Mouse (Mus musculus) kidney, postnatal 25 days (tissue): ENCODE measurements at regions not wholly inside any gene's neighbourhood (a gene's known extent, or its start where the extent isn't known, plus 50 kb on each side); places are given as distances from the start of the nearest gene placed in this dataset.
A peak's percentile ranks its signal among the peaks of the same experiment; 100 is the strongest.
"Not testable (repeated sequence)": the region's sequence is repeated elsewhere in the genome, so short reads cannot be mapped to it uniquely, and the experiment has no call there.

Experiments
- DNase-seq, 2 experiments: peaks; one replicate each; pipeline ENCODE4 v3.0.0; 2021; ENCODE audit warnings: mixed read lengths in 2 of 2

- DNase-seq: no peak
Observed at GRCm38 (mm10) chr9:90618154-90618553, 347.6 kb upstream of the Tbc1d2b start.

- no peak for DNase-seq
Observed at GRCm38 (mm10) chr9:90597894-90598293, 327.3 kb upstream of the Tbc1d2b start.

- DNase-seq: no peak
Observed at GRCm38 (mm10) chr9:90556742-90557141, 286.1 kb upstream of the Tbc1d2b start.

GRCm38 (mm10) chr9:90556216-90556615 lies 285.6 kb upstream of the Tbc1d2b start:
- DNase-seq: no peak

- no peak for DNase-seq
Observed at GRCm38 (mm10) chr9:90547931-90548330, 277.3 kb upstream of the Tbc1d2b start.

GRCm38 (mm10) chr9:90546720-90547119 lies 276.1 kb upstream of the Tbc1d2b start:
- DNase-seq: no peak

GRCm38 (mm10) chr9:90537683-90538082 lies 267.1 kb upstream of the Tbc1d2b start:
- DNase-seq: not testable (repeated sequence)

GRCm38 (mm10) chr9:90533372-90533771 lies 262.8 kb upstream of the Tbc1d2b start:
- no peak for DNase-seq

- DNase-seq: no peak
Observed at GRCm38 (mm10) chr9:90521186-90521585, 250.6 kb upstream of the Tbc1d2b start.

GRCm38 (mm10) chr9:90494888-90495287 lies 224.3 kb upstream of the Tbc1d2b start:
- DNase-seq: no peak

- DNase-seq: no peak
Observed at GRCm38 (mm10) chr9:90490561-90491152, 220.1 kb upstream of the Tbc1d2b start.

GRCm38 (mm10) chr9:90450579-90450978 lies 180.0 kb upstream of the Tbc1d2b start:
- no peak for DNase-seq

- DNase-seq: peak; percentile 14 to 40
Observed at GRCm38 (mm10) chr9:90446957-90447356, 176.4 kb upstream of the Tbc1d2b start.

GRCm38 (mm10) chr9:90434902-90435301 lies 164.3 kb upstream of the Tbc1d2b start:
- no peak for DNase-seq

GRCm38 (mm10) chr9:90430898-90431297 lies 160.3 kb upstream of the Tbc1d2b start:
- DNase-seq: no peak

GRCm38 (mm10) chr9:90421662-90422061 lies 151.1 kb upstream of the Tbc1d2b start:
- no peak for DNase-seq

GRCm38 (mm10) chr9:90419762-90420541 lies 149.3 kb upstream of the Tbc1d2b start:
- DNase-seq: no peak

- no peak for DNase-seq
Observed at GRCm38 (mm10) chr9:90408789-90409188, 138.2 kb upstream of the Tbc1d2b start.

- no peak for DNase-seq
Observed at GRCm38 (mm10) chr9:90407573-90407972, 137.0 kb upstream of the Tbc1d2b start.

GRCm38 (mm10) chr9:90388401-90388800 lies 117.8 kb upstream of the Tbc1d2b start:
- DNase-seq: no peak

GRCm38 (mm10) chr9:90385047-90385446 lies 114.4 kb upstream of the Tbc1d2b start:
- DNase-seq: no peak

- DNase-seq: no peak
Observed at GRCm38 (mm10) chr9:90380099-90380498, 109.5 kb upstream of the Tbc1d2b start.

GRCm38 (mm10) chr9:90369568-90369967 lies 99.0 kb upstream of the Tbc1d2b start:
- no peak for DNase-seq

- DNase-seq: no peak
Observed at GRCm38 (mm10) chr9:90367745-90368144, 97.1 kb upstream of the Tbc1d2b start.

- no peak for DNase-seq
Observed at GRCm38 (mm10) chr9:90326531-90326930, 55.9 kb upstream of the Tbc1d2b start.
